Mouse (Mus musculus): Measurements from ENCODE around the gene Bmf. TPM values are rescaled to one million over a fixed set of nuclear protein-coding genes. Genes with fewer than 3 reads are reported as not detected.

The Bmf gene
- polyA plus RNA-seq, 1 experiment from 2014 or later = 9.8 TPM

- DNase-seq (ENCODE audit: low spot score) (no peak), ATAC-seq (no peak)
- Histone ChIP-seq H3K36me3 (ENCODE audit: insufficient read depth, low read length) (peaks cover 14% of the 10 kb centered on the region), H3K4me1 (ENCODE audit: insufficient read depth, low read depth, low read length) (peaks cover 9% of the 10 kb centered on the region; the same call in 1 of the 2 replicates), H3K4me3 (ENCODE audit: low read depth, low read length) (no peak overlapping the region), H3K9ac (replicated peaks; ENCODE audit: low read depth) (no peak overlapping the region), H3K9me3 (ENCODE audit: low read length) (no peaks in the 10 kb centered on the region), H3K27ac (ENCODE audit: low read length) (no peak overlapping the region), H3K27me3 (replicated peaks; ENCODE audit: insufficient read depth, low read length) (no peaks in the 10 kb centered on the region), H3K4me2 (replicated peaks; ENCODE audit: low read depth, low read length) (no peak overlapping the region)
- 90% methylated on average over 7 of the region's 7 CpGs for WGBS
- no peak for TF ChIP-seq EP300 (IDR thresholded peaks at IDR 0.05)
- TF ChIP-seq CTCF (IDR thresholded peaks at IDR 0.05) = no peak
Measured at GRCm38 (mm10) chr2:118480886-118481285, 68.6 kb downstream of the Bmf start.

DNA sequence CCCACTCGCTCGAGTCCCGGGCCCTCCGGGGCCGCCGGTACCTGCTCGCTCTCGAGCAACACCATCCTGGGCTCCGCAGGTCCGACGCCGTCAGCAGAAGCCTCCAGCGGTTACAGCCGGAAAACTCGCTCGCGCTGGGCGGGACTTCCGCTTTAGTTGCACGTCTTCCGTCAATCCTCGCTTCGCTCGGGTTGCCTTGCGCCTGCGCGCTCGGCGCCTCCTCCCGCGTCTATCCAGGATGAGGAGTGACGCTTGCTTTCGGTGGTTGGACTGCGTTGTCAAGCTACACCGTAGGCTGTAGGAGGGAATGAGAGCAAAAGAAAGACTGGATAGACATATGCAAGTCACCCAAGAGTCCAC is 70.0 kb downstream of the Bmf start, which contains the start of gene Srp14:
Srp14 (minus strand) TSS at position 162 of the 360 bp plus-strand sequence.
- Histone ChIP-seq H3K27ac (ENCODE audit: low read length) (peak within 1 kb of the TSS; percentile 90), H3K27me3 (replicated peaks; ENCODE audit: insufficient read depth, low read length) (no peaks in the 10 kb centered on the region), H3K4me2 (replicated peaks; ENCODE audit: low read depth, low read length) (peak within 1 kb of the TSS; percentile 95), H3K4me3 (ENCODE audit: low read depth, low read length) (peak within 1 kb of the TSS; percentile 86), H3K4me1 (ENCODE audit: insufficient read depth, low read depth, low read length) (peaks cover 9% of the 10 kb centered on the region; the same call in 1 of the 2 replicates), H3K9me3 (ENCODE audit: low read length) (no peaks in the 10 kb centered on the region), H3K9ac (replicated peaks; ENCODE audit: low read depth) (peak within 1 kb of the TSS; percentile 72), H3K36me3 (ENCODE audit: insufficient read depth, low read length) (peaks cover 24% of the 10 kb centered on the region)
- ATAC-seq = peak; percentile 97
- peak; percentile 98 for DNase-seq (ENCODE audit: low spot score)
- peak; percentile 21; the same call in 1 of the 2 replicates for TF ChIP-seq CTCF (IDR thresholded peaks at IDR 0.05)
- no peak for TF ChIP-seq EP300 (IDR thresholded peaks at IDR 0.05)
- 4% methylated on average over 35 of the region's 35 CpGs for WGBS

DNA sequence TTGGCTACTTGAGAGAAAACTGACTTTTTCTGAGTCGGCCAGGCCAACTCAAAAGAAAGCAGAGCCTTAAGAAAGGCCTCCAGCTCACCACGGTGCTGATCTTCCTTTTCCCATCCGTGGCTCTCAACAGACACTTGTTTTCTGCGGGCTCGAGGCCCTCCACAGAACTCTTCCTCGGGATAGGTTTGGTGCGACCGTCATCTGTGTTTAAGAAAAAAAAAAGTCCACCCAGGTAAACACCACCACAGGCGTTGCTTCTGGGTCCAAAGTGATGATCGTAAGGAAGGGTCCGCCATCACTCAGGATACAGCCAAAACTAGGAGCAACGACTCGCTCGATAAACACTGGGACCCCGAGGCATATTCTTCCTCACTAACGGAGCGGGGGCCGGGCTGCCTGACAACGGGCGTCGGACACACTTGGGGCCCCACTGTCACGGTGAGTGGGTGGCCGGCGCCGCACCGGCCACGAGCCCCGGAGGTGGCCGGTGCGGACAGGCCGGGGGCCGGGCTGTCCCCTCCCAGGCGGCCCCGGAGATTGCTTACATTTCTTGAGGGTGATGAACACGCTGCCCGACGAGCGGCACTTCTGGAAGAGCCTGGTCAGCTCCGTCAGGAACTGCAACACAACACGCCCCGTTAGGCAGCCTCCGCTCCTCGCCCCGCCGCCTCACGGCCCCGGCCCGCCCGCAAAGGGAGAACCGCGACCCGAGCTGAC is 70.5 kb downstream of the Bmf start:
- DNase-seq (ENCODE audit: low spot score) = peak; percentile 39
- Histone ChIP-seq H3K4me2 (replicated peaks; ENCODE audit: low read depth, low read length) (peak overlapping the region; percentile 95), H3K9ac (replicated peaks; ENCODE audit: low read depth) (peak overlapping the region; percentile 72), H3K9me3 (ENCODE audit: low read length) (no peaks in the 10 kb centered on the region), H3K36me3 (ENCODE audit: insufficient read depth, low read length) (peaks cover 29% of the 10 kb centered on the region), H3K27me3 (replicated peaks; ENCODE audit: insufficient read depth, low read length) (no peaks in the 10 kb centered on the region), H3K27ac (ENCODE audit: low read length) (peak overlapping the region; percentile 90), H3K4me3 (ENCODE audit: low read depth, low read length) (peak overlapping the region; percentile 86), H3K4me1 (ENCODE audit: insufficient read depth, low read depth, low read length) (peaks cover 9% of the 10 kb centered on the region; the same call in 1 of the 2 replicates)
- WGBS = 2% methylated on average over 48 of the region's 52 CpGs
- no peak for TF ChIP-seq EP300 (IDR thresholded peaks at IDR 0.05)
- no peak for TF ChIP-seq CTCF (IDR thresholded peaks at IDR 0.05)
- ATAC-seq = peak; percentile 71

Other genes starting within 250 kb of the Bmf start
- 0.18 and 0.26 TPM in 2 replicates for gene Gpr176, start 176.3 kb downstream of the Bmf start, polyA plus RNA-seq (2015; fragmentation: Nextera tagmentation; extraction: Ambion mirVana)
- gene Eif2ak4, start 161.1 kb downstream of the Bmf start, polyA plus RNA-seq (2015; fragmentation: Nextera tagmentation; extraction: Ambion mirVana) = 5.2 and 6.2 TPM in 2 replicates
- gene Srp14, start 70.0 kb downstream of the Bmf start, polyA plus RNA-seq (2015; fragmentation: Nextera tagmentation; extraction: Ambion mirVana) = 275 and 277 TPM in 2 replicates
- gene Bub1b, start 48.5 kb upstream of the Bmf start, polyA plus RNA-seq (2015; fragmentation: Nextera tagmentation; extraction: Ambion mirVana) = 4.1 and 5.8 TPM in 2 replicates
- gene Pak6, start 113.6 kb upstream of the Bmf start, polyA plus RNA-seq (2015; fragmentation: Nextera tagmentation; extraction: Ambion mirVana) = 1.1 and 2.0 TPM in 2 replicates
- 0.02 and 0.05 TPM in 2 replicates for gene Ankrd63, start 154.3 kb upstream of the Bmf start, polyA plus RNA-seq (2015; fragmentation: Nextera tagmentation; extraction: Ambion mirVana)
- gene Plcb2, start 178.8 kb upstream of the Bmf start, polyA plus RNA-seq (2015; fragmentation: Nextera tagmentation; extraction: Ambion mirVana) = 1.6 TPM in 2 replicates
- 34.5 and 35.9 TPM in 2 replicates for gene Inafm2, start 196.1 kb upstream of the Bmf start, polyA plus RNA-seq (2015; fragmentation: Nextera tagmentation; extraction: Ambion mirVana)
- 4.3 and 4.7 TPM in 2 replicates for gene Ccdc9b, start 213.0 kb upstream of the Bmf start, polyA plus RNA-seq (2015; fragmentation: Nextera tagmentation; extraction: Ambion mirVana)
- 11.9 and 13.6 TPM in 2 replicates for gene Phgr1, start 223.1 kb upstream of the Bmf start, polyA plus RNA-seq (2015; fragmentation: Nextera tagmentation; extraction: Ambion mirVana)
- gene Disp2, start 230.0 kb upstream of the Bmf start, polyA plus RNA-seq (2015; fragmentation: Nextera tagmentation; extraction: Ambion mirVana) = 0.95 and 1.1 TPM in 2 replicates